Mouse (Mus musculus) cortical plate, adult 2 months (tissue): ENCODE results near the gene Cdh20.

Experiments used
- CTCF ChIP-seq: fragments of 200-500 bp; IDR thresholded peaks from 2 replicates; pipeline ENCODE4 v1.5.1; 2011; ENCODE audit warnings: mild to moderate bottlenecking, control low read depth, low read length; ENCODE audit not compliant: insufficient read depth; ENCODE audit errors: extremely low read depth
- POLR2A ChIP-seq: fragments of 200-500 bp; IDR thresholded peaks from 2 replicates; pipeline ENCODE4 v1.6.1; 2011; ENCODE audit warnings: mild to moderate bottlenecking, low read length, control low read depth; ENCODE audit not compliant: insufficient read depth; ENCODE audit errors: extremely low read depth

- TF ChIP-seq CTCF = no peak
- TF ChIP-seq POLR2A = no peak
Measured at GRCm38 (mm10) chr1:104804746-104805145, 36.4 kb downstream of the Cdh20 start.
